Mouse (Mus musculus) telencephalon, adult 2 months (tissue): ENCODE results near the gene Ndc80.
"Not testable (repeated sequence)": the region's sequence is repeated elsewhere in the genome, so short reads cannot be mapped to it uniquely, and the experiment has no call there.

Experiments
- DNase-seq: peaks from one replicate; pipeline ENCODE4 v3.0.0-alpha.2; 2011; ENCODE audit warnings: low read depth, low spot score

The Ndc80 gene

DNA sequence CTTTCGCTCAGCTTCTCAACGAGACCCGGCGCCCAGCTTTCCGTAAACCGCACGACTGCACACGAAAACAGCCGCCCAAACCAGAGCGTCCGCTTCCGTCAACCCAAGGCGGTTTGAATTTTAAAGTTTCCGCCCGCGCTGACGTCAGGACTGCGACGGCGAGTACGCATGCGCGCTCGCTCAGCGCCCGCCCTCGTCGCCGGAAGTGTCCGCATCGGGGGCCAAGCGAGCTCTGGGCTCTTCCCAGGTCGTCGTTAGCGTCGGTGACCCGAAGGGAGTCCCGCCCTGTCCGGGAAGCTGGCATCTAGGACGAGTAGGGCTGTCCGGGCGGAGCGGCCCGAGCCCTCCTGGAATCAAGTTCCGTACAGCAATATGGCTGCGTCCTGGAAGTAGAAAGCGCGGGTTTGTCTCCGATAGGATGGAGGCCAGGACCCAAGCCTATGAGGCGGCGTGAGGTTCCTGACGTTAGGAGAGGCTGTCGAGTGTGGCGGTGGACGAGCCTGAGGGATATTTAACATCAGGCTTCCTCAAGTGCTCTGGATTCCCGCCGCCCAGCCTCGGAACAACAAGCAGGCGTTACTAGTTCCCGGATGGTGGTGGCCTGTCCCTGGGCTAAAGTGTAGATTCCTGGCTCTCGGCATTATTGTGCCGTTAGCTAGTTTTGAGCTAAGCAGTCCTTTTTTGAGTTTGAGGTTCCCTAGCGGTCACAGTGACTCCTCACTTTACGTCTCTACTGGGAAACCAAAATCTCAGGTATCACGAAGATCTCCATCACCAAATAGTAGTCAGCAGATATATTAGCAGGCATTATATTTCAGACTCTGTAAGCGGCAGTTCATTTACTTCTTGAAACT is at the start of gene Ndc80:
TSS of gene Ndc80 (minus strand) at position 147 of the 854 bp plus-strand sequence.
- DNase-seq: peak; percentile 95

DNA sequence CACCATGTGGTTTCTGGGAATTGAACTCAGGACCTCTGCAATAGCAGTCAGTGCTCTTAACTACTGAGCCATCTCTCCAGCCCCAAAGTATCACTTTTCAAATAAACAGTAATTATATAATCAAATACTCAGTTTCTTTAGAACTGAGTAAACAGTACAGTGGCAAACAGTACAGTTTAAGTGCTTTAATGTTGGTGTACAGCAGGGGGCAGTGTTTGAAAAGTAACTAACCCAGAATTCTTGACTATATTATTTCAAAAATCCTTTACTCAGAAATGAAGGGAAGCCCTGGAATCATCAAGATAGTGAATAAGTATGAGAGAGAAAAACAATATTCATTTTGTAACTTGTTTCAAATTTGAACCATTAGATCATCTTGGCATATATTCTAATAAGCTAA is 35.0 kb upstream of the Ndc80 start:
- DNase-seq: no peak

GRCm38 (mm10) chr17:71552901-71553300 is 26.2 kb upstream of the Ndc80 start:
- DNase-seq: no peak

DNA sequence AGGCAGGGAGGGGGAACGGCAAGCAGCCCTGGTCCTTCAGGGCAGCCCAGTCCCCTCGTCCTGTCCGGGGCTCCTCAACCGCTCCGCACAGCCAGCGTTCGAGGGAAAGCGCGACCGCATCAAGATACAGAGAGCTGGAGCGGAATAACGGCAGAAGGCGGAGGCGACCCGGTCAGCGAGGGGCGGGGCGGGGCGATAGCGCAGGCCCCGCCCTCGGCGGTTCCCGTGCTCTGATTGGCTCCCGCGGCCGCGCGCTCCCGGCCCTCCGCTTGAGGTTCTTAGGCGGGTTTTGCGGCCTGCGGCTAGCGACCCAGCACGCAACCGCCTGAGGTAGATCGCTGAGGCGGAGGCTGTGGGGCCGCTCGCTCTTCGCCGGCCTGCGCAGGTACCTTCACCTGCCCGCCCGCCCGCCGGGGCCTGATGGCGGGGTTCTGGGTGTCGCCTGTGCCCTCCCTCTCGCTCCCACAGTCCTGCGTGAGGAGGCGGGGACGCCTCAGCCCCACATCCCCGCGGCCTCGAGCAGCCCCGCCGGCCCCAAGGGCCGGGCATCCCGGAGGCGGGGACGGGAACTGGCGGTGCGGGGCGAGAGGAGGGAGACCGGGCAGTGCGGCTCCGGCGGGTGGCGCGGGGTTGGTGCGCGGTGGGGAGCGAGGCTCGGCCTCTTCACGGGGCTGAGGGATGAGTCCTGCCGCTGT is 25.2 kb upstream of the Ndc80 start, which contains the start of gene Spdya:
TSS of gene Spdya (plus strand) at position 305 of the 695 bp plus-strand sequence.
- DNase-seq: peak; percentile 60

- DNase-seq: no peak
Measured at GRCm38 (mm10) chr17:71551350-71551749, 24.7 kb upstream of the Ndc80 start.

DNA sequence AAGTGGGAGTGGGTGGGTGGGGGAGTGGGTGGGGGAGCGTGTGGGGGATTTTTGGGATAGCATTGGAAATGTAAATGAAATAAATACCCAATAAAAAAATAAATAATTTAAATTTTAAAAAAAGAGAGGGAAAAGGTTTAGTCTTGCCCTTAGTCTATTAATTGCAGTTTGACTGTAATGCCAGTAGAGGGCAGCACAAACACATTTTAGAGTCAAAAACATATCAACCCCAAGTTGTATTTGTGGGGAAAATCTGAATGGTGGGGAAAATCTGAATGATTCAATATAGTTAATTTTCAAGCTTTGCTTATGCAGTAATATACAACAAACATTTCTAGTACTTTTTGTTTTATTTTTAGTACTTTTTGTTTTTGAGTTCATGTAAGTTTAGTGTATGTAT is 21.9 kb upstream of the Ndc80 start:
- no peak for DNase-seq

DNA sequence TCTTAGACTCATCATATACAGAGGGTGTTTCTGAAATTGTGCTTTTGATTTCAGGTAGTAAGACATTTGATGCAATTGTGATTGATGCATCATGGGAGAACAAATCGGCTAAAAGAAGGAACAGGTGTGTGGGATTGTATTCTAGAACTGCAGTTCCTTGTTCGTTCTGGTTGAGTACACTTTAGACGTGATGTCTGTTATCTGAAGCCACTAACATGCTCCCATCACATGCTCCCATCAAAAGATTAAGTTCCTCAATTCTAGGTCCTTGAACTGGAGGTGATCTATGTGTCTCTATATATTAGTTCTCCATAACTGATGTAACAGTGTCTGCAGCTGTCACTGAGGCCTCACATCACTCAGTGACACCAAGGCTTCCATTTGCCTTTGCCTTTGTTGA is 10.5 kb upstream of the Ndc80 start:
- DNase-seq: no peak

DNA sequence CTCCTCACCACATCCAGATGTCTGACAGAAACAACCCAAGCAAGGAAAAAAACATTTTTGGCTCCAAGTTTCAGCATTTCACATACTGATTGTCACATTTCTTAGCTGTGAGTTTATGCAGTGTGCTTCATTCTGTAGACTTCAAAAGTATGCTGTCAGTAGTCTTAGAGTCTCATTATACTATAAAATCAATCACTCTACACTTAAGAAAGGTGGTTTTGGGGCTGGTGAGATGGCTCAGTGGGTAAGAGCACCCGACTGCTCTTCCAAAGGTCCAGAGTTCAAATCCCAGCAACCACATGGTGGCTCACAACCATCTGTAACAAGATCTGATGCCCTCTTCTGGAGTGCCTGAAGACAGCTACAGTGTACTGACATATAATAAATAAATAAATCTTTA is 8.9 kb upstream of the Ndc80 start:
- not testable (repeated sequence) for DNase-seq

- no peak for DNase-seq
Measured at GRCm38 (mm10) chr17:71528042-71528441, 1.4 kb upstream of the Ndc80 start.

DNA sequence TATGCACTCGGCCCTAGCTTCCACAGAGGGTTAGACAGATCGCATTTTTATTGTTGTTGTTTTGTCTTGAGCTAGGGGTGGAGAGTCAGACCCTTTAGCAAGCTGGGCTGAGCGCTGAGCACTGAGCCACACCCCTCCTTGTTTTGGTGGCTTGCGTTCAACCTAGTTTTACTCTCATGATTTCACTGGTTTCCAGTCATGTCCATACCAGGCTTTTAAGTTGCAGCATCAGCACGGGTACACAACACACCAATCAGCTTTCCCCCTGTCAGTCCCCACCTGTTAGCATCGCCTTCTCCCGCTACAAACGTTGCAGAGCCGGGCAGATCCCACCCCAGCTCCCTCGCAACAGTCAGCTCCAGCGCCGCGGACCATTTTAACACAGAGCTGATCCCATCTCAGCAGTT is 352 bp downstream of the Ndc80 start:
- no peak for DNase-seq

GRCm38 (mm10) chr17:71510297-71510696 is 16.4 kb downstream of the Ndc80 start:
- no peak for DNase-seq

DNA sequence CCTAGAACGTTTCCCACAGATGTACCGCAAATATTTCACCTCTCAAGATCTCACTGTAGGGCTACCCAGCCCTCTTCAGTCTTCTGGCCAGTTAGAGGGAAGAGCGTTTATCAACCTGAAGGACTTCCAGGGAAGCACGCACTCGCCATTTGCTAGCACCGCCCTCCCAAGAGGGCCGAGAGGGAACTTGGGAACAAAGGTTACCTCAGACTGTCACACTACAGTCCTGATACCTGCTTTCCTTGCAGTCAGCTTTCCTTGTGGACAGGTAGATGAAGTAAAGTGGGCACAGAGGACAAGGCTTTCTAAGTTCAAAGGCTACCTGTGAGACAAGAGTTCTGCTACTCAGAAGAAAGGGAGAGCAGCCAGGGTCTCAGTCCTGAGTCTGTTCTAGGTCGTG is 19.8 kb downstream of the Ndc80 start:
- no peak for DNase-seq

GRCm38 (mm10) chr17:71495784-71496183 is 30.9 kb downstream of the Ndc80 start:
- DNase-seq: no peak

DNA sequence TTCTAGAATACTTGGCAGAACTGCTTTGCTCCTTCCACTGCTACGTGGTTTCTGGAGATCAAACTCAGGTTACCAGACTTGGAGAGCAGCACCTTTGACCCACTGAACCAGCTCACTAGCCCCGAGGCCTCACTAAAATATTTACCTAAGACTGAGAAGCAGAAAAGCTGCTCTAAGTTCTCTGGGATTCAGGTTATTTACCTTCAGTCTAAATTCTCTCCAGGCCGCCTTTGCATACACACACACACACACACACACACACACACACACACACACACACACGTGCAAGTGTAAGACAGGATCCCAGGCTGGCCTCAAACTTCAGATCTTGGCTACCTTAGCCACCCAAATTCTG is 35.3 kb downstream of the Ndc80 start:
- no peak for DNase-seq

DNA sequence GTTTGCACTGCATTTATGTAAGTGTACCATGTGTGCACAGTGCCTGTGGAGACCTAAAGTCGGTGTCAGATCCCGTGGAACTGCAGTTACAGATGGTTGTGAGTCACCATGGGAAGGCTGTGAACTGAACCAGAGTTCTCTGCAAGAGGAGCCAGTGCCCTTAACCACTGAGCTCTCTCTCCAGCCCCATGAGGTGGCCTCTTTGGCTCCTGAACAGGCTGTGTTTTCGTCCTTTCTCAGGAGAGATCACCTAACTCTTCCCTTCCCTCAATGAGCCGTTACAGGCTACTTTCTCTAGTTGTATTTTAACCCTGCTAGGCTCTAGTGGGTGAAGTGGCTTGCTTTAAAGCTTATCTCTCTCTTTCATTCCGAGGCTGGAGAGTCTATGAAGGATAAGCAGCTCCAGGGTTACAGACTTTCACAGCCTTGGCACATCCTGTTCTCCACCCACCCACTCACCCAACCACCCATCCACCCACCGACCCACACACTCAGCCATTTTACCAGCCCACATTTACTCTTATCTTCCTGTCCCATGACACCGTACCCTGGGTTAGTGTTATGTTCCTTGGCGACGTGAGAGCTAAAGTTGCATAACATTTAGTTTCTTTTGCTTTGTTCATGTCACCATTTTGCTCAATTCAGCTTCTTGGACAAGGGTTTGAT is 35.9 kb downstream of the Ndc80 start:
- DNase-seq: no peak

- DNase-seq: no peak
Measured at GRCm38 (mm10) chr17:71489703-71490461, 36.8 kb downstream of the Ndc80 start.

DNA sequence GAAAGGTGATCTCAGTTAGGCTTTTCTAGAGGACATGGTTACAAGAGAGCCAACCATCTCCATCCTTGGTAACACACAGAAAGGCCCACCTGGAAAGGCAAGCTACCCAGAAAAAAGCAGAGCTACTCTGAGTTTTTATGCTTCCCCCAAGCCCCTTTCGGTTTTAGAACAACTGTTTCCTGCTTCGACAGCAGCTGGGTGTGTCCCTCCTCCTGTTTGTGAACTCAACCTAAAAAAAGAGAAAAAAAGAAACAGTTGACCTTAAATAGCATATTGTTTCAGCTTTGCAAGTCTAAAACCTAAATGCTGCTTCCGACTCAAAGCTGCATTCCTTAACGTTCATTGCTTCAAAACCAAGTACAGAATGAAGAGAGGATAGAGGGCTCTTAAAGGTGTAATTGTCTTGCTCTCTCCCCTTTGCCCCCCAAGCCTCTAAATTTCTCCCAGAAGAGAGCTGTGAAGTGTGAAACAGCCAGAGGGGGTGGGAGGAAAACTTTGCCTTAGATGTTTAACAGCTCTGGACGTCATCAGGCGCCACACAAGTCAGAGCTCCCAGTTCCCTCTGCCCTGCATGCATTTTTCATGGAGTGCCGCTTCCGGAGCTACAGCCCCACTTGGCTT is 40.3 kb downstream of the Ndc80 start:
- no peak for DNase-seq

GRCm38 (mm10) chr17:71485791-71486230 is 40.8 kb downstream of the Ndc80 start:
- no peak for DNase-seq

DNA sequence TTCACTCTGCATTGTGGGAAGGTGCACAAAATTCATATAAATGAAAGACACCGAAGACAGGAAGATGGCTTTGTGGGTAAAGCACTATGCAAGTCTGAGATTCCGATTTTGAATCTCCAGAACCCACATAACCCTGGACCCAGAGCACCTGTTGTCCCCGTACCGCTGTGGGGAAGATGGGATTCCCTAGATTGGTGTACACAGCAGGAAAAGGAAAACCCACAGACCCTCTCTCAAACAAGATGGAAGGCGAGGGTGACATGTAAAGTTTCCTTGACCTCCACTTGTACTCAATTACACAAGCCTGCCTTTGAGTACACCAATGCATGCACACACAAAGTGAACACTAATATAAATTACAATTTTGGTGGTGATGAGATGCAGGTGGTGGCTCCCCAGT is 41.9 kb downstream of the Ndc80 start:
- DNase-seq: no peak

GRCm38 (mm10) chr17:71483418-71484060 is 43.1 kb downstream of the Ndc80 start:
- no peak for DNase-seq
